Mouse (Mus musculus): ENCODE measurements at regions not wholly inside any gene's neighbourhood (a gene's known extent, or its start where the extent isn't known, plus 50 kb on each side); places are given as distances from the start of the nearest gene placed in this dataset.

DNA sequence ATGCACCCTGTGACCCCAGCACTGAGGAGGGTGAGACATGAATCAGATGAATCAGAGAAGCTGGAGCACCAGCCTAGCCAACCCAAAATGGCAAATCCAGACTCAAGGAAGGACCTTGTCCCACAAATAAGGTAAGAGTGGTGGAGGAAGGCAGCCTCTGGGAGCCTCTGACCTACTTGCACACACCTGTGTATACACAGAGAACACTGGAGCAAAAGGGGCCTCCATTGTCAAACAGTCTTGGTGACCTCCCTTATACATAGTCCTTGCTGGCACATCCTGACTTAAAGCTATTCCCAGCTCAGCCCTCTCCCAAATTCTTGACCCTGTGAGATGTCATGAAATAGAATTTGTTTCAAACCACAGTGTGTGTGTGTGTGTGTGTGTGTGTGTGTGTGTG, 57.1 kb downstream of the Inhbb start:
- Histone ChIP-seq H3K9me3 (ENCODE audit: control insufficient read depth, low read length) (no peaks in the 10 kb centered on the region), H3K36me3 (ENCODE audit: control insufficient read depth, insufficient read depth, low read length) (no peaks in the 10 kb centered on the region), H3K4me1 (replicated peaks; ENCODE audit: control insufficient read depth, insufficient read depth, low read length) (no peaks in the 10 kb centered on the region), H3K27me3 (ENCODE audit: control insufficient read depth, insufficient read depth, low read length) (no peaks in the 10 kb centered on the region), H3K4me3 (ENCODE audit: low read depth, low read length) (no peak overlapping the region), H3K27ac (ENCODE audit: low read depth, low read length) (no peak overlapping the region), H3K9ac (ENCODE audit: low read depth, low read length) (no peak overlapping the region), H3K4me2 (replicated peaks; ENCODE audit: low read depth, low read length) (no peak overlapping the region)
- ATAC-seq (ENCODE audit: low FRiP score) (no peak), DNase-seq (ENCODE audit: low spot score) (no peak)

DNA sequence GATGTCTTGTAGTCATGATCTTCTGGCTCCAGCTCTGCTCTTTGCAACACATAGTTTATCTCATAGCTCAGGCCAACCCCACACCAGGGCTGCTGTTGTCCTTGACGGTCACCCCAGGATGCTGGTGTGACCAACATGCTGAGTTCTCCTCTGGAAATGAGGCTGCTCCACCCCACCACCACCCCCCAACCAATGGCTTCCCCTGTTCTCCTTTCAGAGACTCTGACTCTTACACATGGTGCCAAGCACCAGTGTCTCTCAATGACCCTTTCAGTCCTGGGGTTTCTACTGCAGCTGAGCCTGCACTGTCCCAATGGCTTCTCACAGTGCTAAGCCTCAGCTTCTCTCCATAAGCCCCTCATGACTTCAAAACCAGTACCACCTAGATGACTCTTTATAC, 64.0 kb downstream of the Inhbb start:
- H3K27me3 ChIP-seq (ENCODE audit: control insufficient read depth, insufficient read depth, low read length), result no peaks in the 10 kb centered on the region
- H3K4me1 ChIP-seq (replicated peaks; ENCODE audit: control insufficient read depth, insufficient read depth, low read length), result no peaks in the 10 kb centered on the region
- H3K4me2 ChIP-seq (replicated peaks; ENCODE audit: low read depth, low read length), result no peak overlapping the region
- 83% methylated on average over 1 of the region's 1 CpGs for WGBS
- no peaks in the 10 kb centered on the region for H3K9me3 ChIP-seq (ENCODE audit: control insufficient read depth, low read length)
- H3K4me3 ChIP-seq (ENCODE audit: low read depth, low read length), result no peak overlapping the region
- no peak overlapping the region for H3K9ac ChIP-seq (ENCODE audit: low read depth, low read length)
- DNase-seq (ENCODE audit: low spot score) (no peak), ATAC-seq (ENCODE audit: low FRiP score) (no peak)
- no peak overlapping the region for H3K27ac ChIP-seq (ENCODE audit: low read depth, low read length)
- H3K36me3 ChIP-seq (ENCODE audit: control insufficient read depth, insufficient read depth, low read length), result no peaks in the 10 kb centered on the region

DNA sequence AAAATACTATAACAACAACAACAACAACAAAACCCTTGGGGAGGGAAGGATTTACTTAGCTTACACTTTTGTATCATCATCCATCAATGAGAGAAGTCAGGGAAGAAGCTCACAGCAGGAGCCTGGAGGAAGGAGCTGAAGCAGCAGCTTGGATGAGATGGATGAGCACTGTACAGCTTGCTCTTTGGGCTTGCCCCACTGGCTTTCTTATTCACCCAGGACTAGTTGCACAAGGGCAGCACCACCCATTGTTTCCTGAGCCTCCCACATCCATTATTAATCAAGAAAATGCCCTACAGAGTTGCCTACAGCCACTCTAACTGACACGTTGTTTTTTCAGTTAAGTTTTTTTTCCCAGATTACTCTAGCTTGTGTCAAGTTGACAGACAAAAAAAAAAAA, 65.1 kb downstream of the Inhbb start:
- H3K4me3 ChIP-seq (ENCODE audit: low read depth, low read length), result no peak overlapping the region
- H3K27me3 ChIP-seq (ENCODE audit: control insufficient read depth, insufficient read depth, low read length), result no peaks in the 10 kb centered on the region
- H3K4me2 ChIP-seq (replicated peaks; ENCODE audit: low read depth, low read length), result no peak overlapping the region
- H3K9me3 ChIP-seq (ENCODE audit: control insufficient read depth, low read length), result no peaks in the 10 kb centered on the region
- H3K36me3 ChIP-seq (ENCODE audit: control insufficient read depth, insufficient read depth, low read length), result no peaks in the 10 kb centered on the region
- ATAC-seq (ENCODE audit: low FRiP score) (no peak), DNase-seq (ENCODE audit: low spot score) (no peak)
- H3K4me1 ChIP-seq (replicated peaks; ENCODE audit: control insufficient read depth, insufficient read depth, low read length), result no peaks in the 10 kb centered on the region
- 6% methylated on average over 1 of the region's 1 CpGs for WGBS
- no peak overlapping the region for H3K9ac ChIP-seq (ENCODE audit: low read depth, low read length)
- H3K27ac ChIP-seq (ENCODE audit: low read depth, low read length), result no peak overlapping the region

DNA sequence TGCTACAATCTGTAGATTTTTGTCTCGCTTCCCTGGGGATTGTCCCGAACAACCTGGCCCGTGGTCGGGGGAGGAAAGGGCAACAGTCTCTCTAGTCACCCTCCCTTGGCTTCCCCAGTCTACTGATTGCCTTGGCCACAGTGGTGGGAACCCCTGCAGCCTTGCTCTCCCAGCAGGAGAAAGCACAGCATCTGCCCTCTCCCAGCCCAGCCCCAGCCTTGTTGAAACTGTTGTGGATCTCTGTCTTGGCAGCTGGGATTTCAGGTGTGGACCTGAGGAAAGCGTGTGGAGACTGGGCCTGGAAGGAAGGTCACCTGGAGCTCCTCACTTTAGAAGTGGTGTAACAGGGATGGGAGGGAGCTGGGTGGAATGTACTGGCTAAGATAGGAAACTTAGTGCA, 66.6 kb downstream of the Inhbb start:
- Histone ChIP-seq H3K36me3 (ENCODE audit: control insufficient read depth, insufficient read depth, low read length) (no peaks in the 10 kb centered on the region), H3K27ac (ENCODE audit: low read depth, low read length) (no peak overlapping the region), H3K4me1 (replicated peaks; ENCODE audit: control insufficient read depth, insufficient read depth, low read length) (no peaks in the 10 kb centered on the region), H3K4me3 (ENCODE audit: low read depth, low read length) (no peak overlapping the region), H3K9me3 (ENCODE audit: control insufficient read depth, low read length) (no peaks in the 10 kb centered on the region), H3K9ac (ENCODE audit: low read depth, low read length) (no peak overlapping the region), H3K4me2 (replicated peaks; ENCODE audit: low read depth, low read length) (no peak overlapping the region), H3K27me3 (ENCODE audit: control insufficient read depth, insufficient read depth, low read length) (no peaks in the 10 kb centered on the region)
- 84% methylated on average over 5 of the region's 5 CpGs for WGBS
- DNase-seq (ENCODE audit: low spot score) (no peak), ATAC-seq (ENCODE audit: low FRiP score) (no peak)

DNA sequence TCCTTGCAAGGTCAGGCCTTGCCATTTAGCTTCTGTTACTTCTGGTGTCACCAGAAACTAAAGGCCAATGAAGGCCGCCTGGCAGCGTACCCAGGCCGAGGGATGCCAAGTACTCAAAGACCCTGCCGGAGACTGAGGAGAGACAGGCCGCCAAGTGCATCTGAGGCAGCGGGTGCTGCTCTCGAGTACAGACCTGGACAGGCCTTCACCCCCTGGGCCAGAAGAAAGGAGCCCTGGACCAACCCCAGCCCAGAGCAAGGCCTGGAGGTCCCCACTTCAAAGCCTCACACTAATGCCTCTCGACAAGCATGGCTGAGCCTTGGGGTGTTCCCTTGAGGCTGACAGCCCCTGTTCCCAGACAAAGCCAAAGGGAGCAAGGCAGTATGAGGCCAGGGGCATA, 70.5 kb downstream of the Inhbb start:
- DNase-seq (ENCODE audit: low spot score) (no peak), ATAC-seq (ENCODE audit: low FRiP score) (no peak)
- H3K4me2 ChIP-seq (replicated peaks; ENCODE audit: low read depth, low read length), result no peak overlapping the region
- H3K36me3 ChIP-seq (ENCODE audit: control insufficient read depth, insufficient read depth, low read length), result no peaks in the 10 kb centered on the region
- H3K9ac ChIP-seq (ENCODE audit: low read depth, low read length), result no peak overlapping the region
- 91% methylated on average over 8 of the region's 8 CpGs for WGBS
- H3K4me3 ChIP-seq (ENCODE audit: low read depth, low read length), result no peak overlapping the region
- no peaks in the 10 kb centered on the region for H3K27me3 ChIP-seq (ENCODE audit: control insufficient read depth, insufficient read depth, low read length)
- H3K4me1 ChIP-seq (replicated peaks; ENCODE audit: control insufficient read depth, insufficient read depth, low read length), result 0 out of 2 replicates have a peak, but pooled peaks cover 3% of the 10 kb centered on the region
- no peak overlapping the region for H3K27ac ChIP-seq (ENCODE audit: low read depth, low read length)
- no peaks in the 10 kb centered on the region for H3K9me3 ChIP-seq (ENCODE audit: control insufficient read depth, low read length)

DNA sequence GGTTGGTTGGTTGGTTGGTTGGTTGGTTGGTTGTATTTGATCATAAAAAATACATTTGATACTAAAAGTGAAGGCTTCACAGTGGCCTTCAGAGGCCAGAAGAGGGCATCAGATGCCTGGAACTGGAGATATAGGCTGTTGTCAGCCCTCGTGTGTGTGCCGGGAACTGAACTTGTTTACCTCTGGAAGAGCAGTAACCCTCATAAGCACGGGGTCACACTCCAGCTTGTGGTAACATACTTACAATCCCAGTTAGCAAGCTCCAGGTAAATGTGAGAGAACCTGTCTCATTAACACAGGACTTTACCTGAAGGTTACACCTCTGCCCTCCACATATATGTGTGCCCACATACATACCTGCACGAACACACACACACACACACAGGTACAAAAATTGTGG, 71.2 kb downstream of the Inhbb start:
- 93% methylated on average over 4 of the region's 4 CpGs for WGBS
- no peak for DNase-seq (ENCODE audit: low spot score)

DNA sequence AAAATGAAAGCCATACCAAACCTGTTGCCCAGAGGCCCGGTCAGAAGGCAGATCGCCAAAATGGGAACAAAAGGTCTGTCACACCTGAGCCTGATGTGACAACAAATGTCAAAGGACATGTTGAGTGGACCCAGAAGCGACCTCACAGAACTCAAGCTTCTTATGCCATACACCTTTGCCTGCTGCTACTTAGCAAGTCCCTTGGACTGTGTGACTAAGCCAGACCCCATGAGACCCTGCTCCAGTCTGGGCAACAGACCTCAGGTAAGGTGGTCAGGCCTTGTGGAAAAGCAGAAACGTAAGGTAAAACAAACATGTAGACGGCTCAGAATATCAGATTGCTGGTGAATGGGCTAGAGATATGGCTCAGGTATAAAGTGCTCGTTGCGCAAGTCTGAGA, 71.8 kb downstream of the Inhbb start:
- 90% methylated on average over 7 of the region's 7 CpGs for WGBS
- Histone ChIP-seq H3K4me3 (ENCODE audit: low read depth, low read length) (no peak overlapping the region), H3K9me3 (ENCODE audit: control insufficient read depth, low read length) (no peaks in the 10 kb centered on the region), H3K27ac (ENCODE audit: low read depth, low read length) (no peak overlapping the region), H3K27me3 (ENCODE audit: control insufficient read depth, insufficient read depth, low read length) (no peaks in the 10 kb centered on the region), H3K36me3 (ENCODE audit: control insufficient read depth, insufficient read depth, low read length) (no peaks in the 10 kb centered on the region), H3K4me1 (replicated peaks; ENCODE audit: control insufficient read depth, insufficient read depth, low read length) (0 out of 2 replicates have a peak, but pooled peaks cover 3% of the 10 kb centered on the region), H3K4me2 (replicated peaks; ENCODE audit: low read depth, low read length) (no peak overlapping the region), H3K9ac (ENCODE audit: low read depth, low read length) (no peak overlapping the region)
- DNase-seq (ENCODE audit: low spot score), result no peak
- no peak for ATAC-seq (ENCODE audit: low FRiP score)

More for the DNA sequence above, 71.2 kb downstream of the Inhbb start:
- Histone ChIP-seq H3K27me3 (ENCODE audit: control insufficient read depth, insufficient read depth, low read length) (no peaks in the 10 kb centered on the region), H3K9ac (ENCODE audit: low read depth, low read length) (no peak overlapping the region), H3K4me2 (replicated peaks; ENCODE audit: low read depth, low read length) (no peak overlapping the region), H3K27ac (ENCODE audit: low read depth, low read length) (no peak overlapping the region), H3K9me3 (ENCODE audit: control insufficient read depth, low read length) (no peaks in the 10 kb centered on the region), H3K36me3 (ENCODE audit: control insufficient read depth, insufficient read depth, low read length) (no peaks in the 10 kb centered on the region), H3K4me1 (replicated peaks; ENCODE audit: control insufficient read depth, insufficient read depth, low read length) (0 out of 2 replicates have a peak, but pooled peaks cover 3% of the 10 kb centered on the region), H3K4me3 (ENCODE audit: low read depth, low read length) (no peak overlapping the region)
- no peak for ATAC-seq (ENCODE audit: low FRiP score)

DNA sequence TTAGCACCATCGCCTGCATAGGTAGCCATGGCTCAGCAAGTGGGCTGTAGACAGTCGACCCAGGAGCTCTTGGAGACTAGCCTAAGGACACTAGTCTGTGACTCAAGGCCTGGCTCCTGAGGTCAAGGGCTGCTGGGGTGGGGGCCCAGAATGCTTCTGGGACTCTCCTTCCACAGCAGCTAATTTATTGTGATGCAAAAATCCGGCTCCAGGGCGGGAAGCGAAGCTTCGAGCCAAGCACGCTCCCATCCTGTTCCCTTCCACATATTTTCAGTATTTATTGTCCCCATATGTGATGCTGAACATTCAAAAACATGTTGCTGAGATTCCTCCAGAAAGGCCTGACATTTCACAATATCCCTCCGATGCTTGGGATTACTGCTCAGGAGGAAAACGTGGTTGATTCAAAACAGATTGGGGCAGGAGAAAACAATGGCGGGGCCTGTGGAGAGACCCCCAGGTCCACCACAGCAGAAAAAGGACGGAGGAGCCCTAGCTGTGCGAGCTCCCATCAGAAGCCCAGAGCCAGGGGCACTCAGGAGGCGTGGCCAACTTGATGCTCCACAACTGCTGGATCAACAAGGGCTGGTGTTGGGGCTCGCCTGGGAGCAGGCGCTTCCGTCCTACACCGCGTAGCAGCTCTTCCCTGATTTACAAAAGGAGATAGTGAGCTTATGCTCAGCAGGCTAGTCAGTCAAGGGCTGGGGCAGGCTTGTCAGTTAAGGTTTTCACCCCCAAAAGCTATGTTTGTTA, 73.4 kb downstream of the Inhbb start:
- H3K4me1 ChIP-seq (replicated peaks; ENCODE audit: control insufficient read depth, insufficient read depth, low read length), result 0 out of 2 replicates have a peak, but pooled peaks cover 3% of the 10 kb centered on the region
- WGBS, result 21% methylated on average over 18 of the region's 18 CpGs
- H3K9ac ChIP-seq (ENCODE audit: low read depth, low read length), result no peak overlapping the region
- no peak overlapping the region for H3K4me2 ChIP-seq (replicated peaks; ENCODE audit: low read depth, low read length)
- no peaks in the 10 kb centered on the region for H3K27me3 ChIP-seq (ENCODE audit: control insufficient read depth, insufficient read depth, low read length)
- no peak overlapping the region for H3K4me3 ChIP-seq (ENCODE audit: low read depth, low read length)
- H3K36me3 ChIP-seq (ENCODE audit: control insufficient read depth, insufficient read depth, low read length), result no peaks in the 10 kb centered on the region
- peak; percentile 37 for DNase-seq (ENCODE audit: low spot score)
- peak; percentile 52; the same call in 1 of the 2 replicates for ATAC-seq (ENCODE audit: low FRiP score)
- no peaks in the 10 kb centered on the region for H3K9me3 ChIP-seq (ENCODE audit: control insufficient read depth, low read length)
- H3K27ac ChIP-seq (ENCODE audit: low read depth, low read length), result no peak overlapping the region

DNA sequence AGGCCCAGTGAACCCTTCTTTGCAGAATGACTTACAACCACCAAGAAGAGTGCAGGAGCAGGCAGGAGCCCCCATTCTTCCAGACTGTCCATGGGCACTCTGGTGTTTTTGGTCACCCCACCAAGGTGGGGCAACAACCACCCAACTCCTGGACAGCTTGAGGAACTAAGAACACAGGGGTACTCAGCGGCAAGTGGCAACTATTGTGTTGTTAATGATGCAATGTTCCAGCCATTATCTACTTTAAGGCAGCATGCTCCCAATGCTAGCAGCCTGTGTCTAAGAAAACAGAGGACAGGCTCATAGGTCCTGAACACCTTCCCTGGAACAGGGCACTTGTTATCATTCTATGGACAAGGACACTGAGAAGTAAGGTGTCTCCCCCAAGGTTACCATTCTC, 74.3 kb downstream of the Inhbb start:
- Histone ChIP-seq H3K9me3 (ENCODE audit: control insufficient read depth, low read length) (no peaks in the 10 kb centered on the region), H3K4me3 (ENCODE audit: low read depth, low read length) (no peak overlapping the region), H3K36me3 (ENCODE audit: control insufficient read depth, insufficient read depth, low read length) (no peaks in the 10 kb centered on the region), H3K27ac (ENCODE audit: low read depth, low read length) (no peak overlapping the region), H3K27me3 (ENCODE audit: control insufficient read depth, insufficient read depth, low read length) (no peaks in the 10 kb centered on the region), H3K4me1 (replicated peaks; ENCODE audit: control insufficient read depth, insufficient read depth, low read length) (0 out of 2 replicates have a peak, but pooled peaks cover 3% of the 10 kb centered on the region), H3K4me2 (replicated peaks; ENCODE audit: low read depth, low read length) (no peak overlapping the region), H3K9ac (ENCODE audit: low read depth, low read length) (no peak overlapping the region)
- ATAC-seq (ENCODE audit: low FRiP score) (no peak), DNase-seq (ENCODE audit: low spot score) (no peak)
- 80% methylated on average over 1 of the region's 1 CpGs for WGBS

All from hindbrain, embryonic 11.5 days (tissue).